Mouse (Mus musculus) embryonic facial prominence, embryonic 11.5 days (tissue): ENCODE measurements at regions not wholly inside any gene's neighbourhood (a gene's known extent, or its start where the extent isn't known, plus 50 kb on each side); places are given as distances from the start of the nearest gene placed in this dataset.

Source experiments
- ATAC-seq: fragments of 200-750 bp; cut with Nextera tagmentation; replicated peaks from 2 replicates; pipeline ENCODE4 v1.8.0; 2017; ENCODE audit warnings: low read depth; ENCODE audit not compliant: insufficient number of reproducible peaks, low FRiP score, low TSS enrichment
- DNase-seq: peaks from one replicate; pipeline ENCODE4 v3.0.0-alpha.2; 2015; ENCODE audit warnings: low spot score
- H3K27ac ChIP-seq: fragments of 300-500 bp; sonication (generic); replicated peaks from 2 replicates; pipeline ENCODE4 v1.5.1; 2014; ENCODE audit warnings: mild to moderate bottlenecking, low read depth, low read length, control low read depth
- H3K27me3 ChIP-seq: fragments of 300-500 bp; sonication (generic); 2 replicates; pipeline ENCODE4 v1.6.1; 2014; ENCODE audit warnings: mild to moderate bottlenecking, low read length, moderate library complexity, mixed read lengths; ENCODE audit not compliant: control insufficient read depth, insufficient read depth
- H3K36me3 ChIP-seq: fragments of 300-500 bp; sonication (generic); replicated peaks from 2 replicates; pipeline ENCODE4 v1.6.1; 2014; ENCODE audit warnings: low read depth, mild to moderate bottlenecking, low read length, moderate library complexity, mixed read lengths; ENCODE audit not compliant: control insufficient read depth, insufficient read depth
- H3K4me1 ChIP-seq: fragments of 300-500 bp; sonication (generic); 2 replicates; pipeline ENCODE4 v1.6.1; 2014; ENCODE audit warnings: low read length, mixed read lengths; ENCODE audit not compliant: control insufficient read depth, insufficient read depth
- H3K4me2 ChIP-seq: fragments of 300-500 bp; sonication (generic); 2 replicates; pipeline ENCODE4 v1.6.1; 2014; ENCODE audit warnings: low read depth, mild to moderate bottlenecking, control low read depth, low read length, moderate library complexity
- H3K4me3 ChIP-seq: fragments of 300-500 bp; sonication (generic); 2 replicates; pipeline ENCODE4 v1.5.1; 2014; ENCODE audit warnings: low read depth, low read length, control low read depth
- H3K9ac ChIP-seq: fragments of 300-500 bp; sonication (generic); replicated peaks from 2 replicates; pipeline ENCODE4 v1.6.1; 2014; ENCODE audit warnings: mild to moderate bottlenecking, control low read depth, low read length
- H3K9me3 ChIP-seq: fragments of 300-500 bp; sonication (generic); replicated peaks from 2 replicates; pipeline ENCODE4 v1.6.1; 2016; ENCODE audit warnings: mild to moderate bottlenecking, low read length, inconsistent platforms, mixed read lengths; ENCODE audit not compliant: control insufficient read depth
- WGBS: fragments of 180-500 bp; shearing (Covaris S2); extraction: QIAGEN DNeasy Blood & Tissue Kit; methylation state at CpG from one replicate; pipeline ENCODE4 v1.1.7; 2014; 5-methylcytosine and 5-hydroxymethylcytosine counted together

DNA sequence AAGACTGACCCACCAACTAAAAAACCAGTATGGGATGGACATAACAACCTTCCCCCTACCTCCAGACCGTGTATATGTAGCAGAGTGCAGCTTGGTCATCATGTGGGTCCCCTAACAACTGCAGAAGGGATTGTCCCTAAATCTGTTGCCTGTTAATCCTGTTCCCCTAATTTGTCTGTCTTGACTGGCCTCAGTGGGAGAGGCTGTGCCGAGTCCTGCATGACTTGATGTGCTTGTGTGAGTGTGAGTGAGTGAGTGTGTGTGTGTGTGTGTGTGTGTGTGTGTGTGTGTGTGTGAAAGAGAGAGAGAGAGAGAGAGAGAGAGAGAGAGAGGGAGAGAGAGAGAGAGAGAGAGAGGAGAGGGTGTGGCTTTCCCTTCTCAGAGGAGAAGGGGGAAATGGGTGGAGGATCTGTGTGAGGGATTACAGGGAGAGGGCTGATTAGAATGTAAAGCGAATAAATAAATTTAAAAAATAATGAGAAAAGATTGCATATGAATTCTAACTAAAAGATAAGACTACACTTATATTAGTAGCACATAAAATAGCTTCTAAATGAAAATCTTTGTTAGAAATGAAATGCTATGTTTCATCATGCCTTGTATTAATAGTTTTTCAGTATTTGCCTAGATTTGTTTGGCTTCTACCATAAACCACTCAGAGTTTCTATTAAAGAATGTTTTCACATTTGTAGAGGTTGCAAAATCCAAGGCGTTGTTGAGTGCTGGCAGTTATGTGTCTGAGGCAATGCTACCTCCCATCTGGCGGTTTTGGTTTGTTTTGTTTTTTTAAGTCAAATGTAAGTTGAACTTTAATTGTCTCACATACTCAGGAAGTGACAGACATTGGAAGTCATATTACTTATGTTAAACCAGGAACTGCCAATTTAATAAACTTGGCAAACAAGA is 740.9 kb downstream of the Abca13 start:
- 71% methylated on average over 5 of the region's 5 CpGs for WGBS
- Histone ChIP-seq H3K4me2 (no peak overlapping the region), H3K36me3 (no peaks in the 10 kb centered on the region), H3K4me1 (no peaks in the 10 kb centered on the region), H3K4me3 (no peak overlapping the region), H3K9me3 (no peaks in the 10 kb centered on the region), H3K9ac (no peak overlapping the region), H3K27ac (no peak overlapping the region), H3K27me3 (no peaks in the 10 kb centered on the region)
- DNase-seq (no peak), ATAC-seq (no peak)

DNA sequence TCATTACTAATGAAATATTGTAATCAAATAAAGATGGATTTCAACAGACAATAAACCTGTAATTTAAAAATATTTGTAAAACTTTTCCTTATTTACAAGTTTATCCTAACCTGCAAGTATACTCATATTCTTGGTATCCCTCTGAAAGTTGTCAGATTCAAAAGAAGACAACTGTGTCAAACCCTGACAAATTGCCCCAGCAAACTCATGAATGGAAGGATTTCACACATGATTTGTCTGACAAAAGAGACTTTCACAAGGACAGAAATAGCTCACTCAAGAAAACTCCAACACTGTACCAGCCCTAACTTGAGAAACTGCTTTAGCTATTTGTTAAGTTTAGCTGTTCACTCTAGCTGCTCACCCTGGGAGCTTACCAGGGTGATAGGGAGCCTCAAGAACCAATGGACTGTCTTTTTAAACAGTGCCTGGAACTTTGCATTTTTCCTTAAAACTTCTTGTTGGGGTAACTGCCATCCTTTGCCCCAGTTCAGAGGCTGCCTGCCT is 771.0 kb downstream of the Abca13 start:
- ATAC-seq (no peak), DNase-seq (no peak)
- Histone ChIP-seq H3K4me3 (no peak overlapping the region), H3K4me2 (no peak overlapping the region), H3K9ac (no peak overlapping the region), H3K36me3 (no peaks in the 10 kb centered on the region), H3K27ac (no peak overlapping the region), H3K9me3 (no peaks in the 10 kb centered on the region), H3K27me3 (no peaks in the 10 kb centered on the region), H3K4me1 (no peaks in the 10 kb centered on the region)

DNA sequence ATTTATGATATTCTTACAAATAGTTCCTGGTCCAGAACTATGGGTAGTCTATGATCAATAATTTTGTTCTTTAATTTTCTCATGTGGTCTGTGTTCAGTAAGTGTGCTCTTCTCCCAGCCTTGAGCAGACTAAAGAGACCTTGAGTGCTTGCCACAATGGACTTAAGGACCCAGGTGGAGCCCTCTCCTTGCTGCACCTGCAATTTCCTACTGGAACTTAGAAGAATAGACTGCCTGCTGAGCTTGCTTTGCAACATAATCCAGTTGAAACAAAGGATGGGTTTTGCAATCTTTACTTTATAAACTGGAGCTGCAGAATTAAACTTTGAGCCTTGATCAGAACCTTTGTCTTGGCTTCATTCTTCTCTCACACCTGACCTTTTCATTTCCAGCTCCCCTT is 791.2 kb downstream of the Abca13 start:
- Histone ChIP-seq H3K4me1 (no peaks in the 10 kb centered on the region), H3K4me2 (no peak overlapping the region), H3K4me3 (no peak overlapping the region), H3K36me3 (no peaks in the 10 kb centered on the region), H3K9me3 (no peaks in the 10 kb centered on the region), H3K27me3 (no peaks in the 10 kb centered on the region), H3K27ac (no peak overlapping the region), H3K9ac (no peak overlapping the region)
- no peak for DNase-seq
- ATAC-seq: no peak

- no peak for ATAC-seq
- Histone ChIP-seq H3K9me3 (no peaks in the 10 kb centered on the region), H3K4me2 (no peak overlapping the region), H3K4me3 (no peak overlapping the region), H3K4me1 (no peaks in the 10 kb centered on the region), H3K27ac (no peak overlapping the region), H3K36me3 (no peaks in the 10 kb centered on the region), H3K9ac (no peak overlapping the region), H3K27me3 (no peaks in the 10 kb centered on the region)
- DNase-seq: no peak
- 80% methylated on average over 5 of the region's 5 CpGs for WGBS
These were observed 802.9 kb downstream of the Abca13 start for GRCm38 (mm10) chr11:9994601-9995166.

GRCm38 (mm10) chr11:9995356-9995755 is 803.6 kb downstream of the Abca13 start:
- H3K4me2 ChIP-seq: no peak overlapping the region
- DNase-seq: no peak
- no peak overlapping the region for H3K9ac ChIP-seq
- H3K4me3 ChIP-seq: no peak overlapping the region
- no peak for ATAC-seq
- no peaks in the 10 kb centered on the region for H3K4me1 ChIP-seq
- no peaks in the 10 kb centered on the region for H3K9me3 ChIP-seq
- H3K27me3 ChIP-seq: no peaks in the 10 kb centered on the region
- no peak overlapping the region for H3K27ac ChIP-seq
- H3K36me3 ChIP-seq: no peaks in the 10 kb centered on the region

DNA sequence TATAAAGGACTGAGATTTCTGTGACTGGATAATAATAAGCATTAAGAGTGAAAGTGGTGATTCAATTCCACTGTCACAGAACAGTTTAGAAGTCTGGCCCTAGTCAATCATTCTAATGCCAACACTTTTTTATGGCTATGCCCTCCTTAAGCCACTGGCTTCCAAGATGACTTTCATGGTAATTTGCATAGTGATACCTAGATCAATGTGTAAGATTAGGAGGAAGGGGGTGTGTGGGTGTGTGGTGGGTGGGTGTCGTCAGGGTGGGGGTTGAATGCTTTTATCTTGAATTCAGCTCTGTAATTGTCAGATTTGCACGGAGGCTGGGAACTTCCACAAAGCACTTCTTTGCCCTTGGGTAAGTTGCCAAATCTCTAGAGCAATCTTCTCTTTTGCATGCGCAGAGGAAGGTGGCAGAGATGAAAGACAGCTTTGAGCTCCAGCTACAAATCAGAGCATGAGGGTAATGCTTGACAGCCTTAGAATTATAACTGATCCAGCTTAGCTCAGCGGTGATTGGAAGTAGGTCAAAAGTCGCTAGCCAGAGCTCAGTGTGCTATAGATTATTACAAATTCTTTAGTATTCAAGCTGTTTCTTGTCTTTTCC is 805.9 kb downstream of the Abca13 start:
- Histone ChIP-seq H3K27ac (no peak overlapping the region), H3K27me3 (no peaks in the 10 kb centered on the region), H3K36me3 (no peaks in the 10 kb centered on the region), H3K4me1 (no peaks in the 10 kb centered on the region), H3K4me3 (no peak overlapping the region), H3K9me3 (no peaks in the 10 kb centered on the region), H3K9ac (no peak overlapping the region), H3K4me2 (no peak overlapping the region)
- DNase-seq: no peak
- no peak for ATAC-seq
- WGBS: 48% methylated on average over 5 of the region's 5 CpGs

GRCm38 (mm10) chr11:10002170-10002569 is 810.4 kb downstream of the Abca13 start:
- no peaks in the 10 kb centered on the region for H3K27me3 ChIP-seq
- no peak for ATAC-seq
- H3K4me3 ChIP-seq: no peak overlapping the region
- no peak overlapping the region for H3K9ac ChIP-seq
- no peaks in the 10 kb centered on the region for H3K9me3 ChIP-seq
- H3K4me1 ChIP-seq: no peaks in the 10 kb centered on the region
- H3K27ac ChIP-seq: no peak overlapping the region
- no peak overlapping the region for H3K4me2 ChIP-seq
- DNase-seq: no peak
- H3K36me3 ChIP-seq: no peaks in the 10 kb centered on the region
- WGBS: 78% methylated on average over 2 of the region's 2 CpGs

GRCm38 (mm10) chr11:10006881-10007280 is 815.1 kb downstream of the Abca13 start:
- no peak overlapping the region for H3K27ac ChIP-seq
- H3K4me2 ChIP-seq: no peak overlapping the region
- H3K27me3 ChIP-seq: no peaks in the 10 kb centered on the region
- H3K36me3 ChIP-seq: no peaks in the 10 kb centered on the region
- no peak overlapping the region for H3K4me3 ChIP-seq
- no peak overlapping the region for H3K9ac ChIP-seq
- ATAC-seq: no peak
- 82% methylated on average over 3 of the region's 3 CpGs for WGBS
- H3K9me3 ChIP-seq: no peaks in the 10 kb centered on the region
- DNase-seq: no peak
- H3K4me1 ChIP-seq: no peaks in the 10 kb centered on the region
